Mouse (Mus musculus) left cerebral cortex, postnatal 36 days (tissue): ENCODE results near the gene Pitpnm1. TPM values are rescaled to one million over a fixed set of nuclear protein-coding genes. Genes with fewer than 3 reads are reported as not detected.

Source experiments
- DNase-seq, 2 experiments: peaks; one replicate each; pipeline ENCODE4 v3.0.0; 2021 to 2022; ENCODE audit warnings: low spot score in 2 of 2, mixed read lengths in 1 of 2
- intact Hi-C: fragments of 180-260 bp; cut with DNase I; formaldehyde crosslinking; loops from one replicate; pipeline ENCODE4 v1.15.1; 2025
- total RNA-seq, 2 experiments: library from RNA; stranded (reverse); gene quantifications; 2 replicates each; pipeline ENCODE4 v1.2.3; 2021

The Pitpnm1 gene
- total RNA-seq, 2 experiments from 2014 or later, result 202 to 203 TPM

DNA sequence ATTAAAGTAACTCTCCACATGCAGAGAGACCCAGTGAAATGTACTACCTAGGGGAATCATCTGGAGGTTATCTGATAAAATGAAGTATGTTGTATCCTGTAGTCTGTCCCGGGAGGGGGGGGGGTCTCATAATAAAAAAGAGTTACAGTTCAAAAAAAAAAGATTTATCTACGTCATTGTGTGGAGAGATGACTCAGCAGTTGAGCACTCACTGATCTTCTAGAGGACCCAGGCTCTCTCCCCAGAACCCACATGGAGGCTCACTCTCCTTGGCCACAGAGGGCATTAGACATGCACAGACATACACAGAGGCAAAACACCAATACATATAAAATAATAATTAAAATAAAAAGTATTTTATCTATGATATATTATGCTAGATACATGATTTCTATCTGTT, 8.4 kb upstream of the Pitpnm1 start:
- no peak for DNase-seq
- intact Hi-C loops, result no loop called here

DNA sequence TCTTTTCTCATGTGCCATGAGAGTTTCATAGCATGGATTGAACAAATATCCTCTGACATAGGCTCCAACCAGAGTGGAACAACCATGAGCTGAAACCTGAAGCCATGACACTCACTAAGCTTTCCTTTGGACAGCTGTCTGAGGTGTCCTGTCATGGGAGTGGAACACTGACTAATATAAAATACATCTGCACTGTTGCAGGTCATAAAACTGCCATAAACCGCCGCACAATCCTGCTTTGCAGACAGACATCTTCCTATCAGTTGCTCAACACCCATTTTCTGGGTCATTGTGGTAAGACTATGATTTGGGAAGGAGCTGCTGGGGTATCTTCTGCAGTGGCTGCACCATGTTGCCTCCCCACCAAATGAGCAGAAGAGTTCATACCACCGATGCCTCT, 7.0 kb upstream of the Pitpnm1 start:
- intact Hi-C loops, result no loop called here
- no peak for DNase-seq

DNA sequence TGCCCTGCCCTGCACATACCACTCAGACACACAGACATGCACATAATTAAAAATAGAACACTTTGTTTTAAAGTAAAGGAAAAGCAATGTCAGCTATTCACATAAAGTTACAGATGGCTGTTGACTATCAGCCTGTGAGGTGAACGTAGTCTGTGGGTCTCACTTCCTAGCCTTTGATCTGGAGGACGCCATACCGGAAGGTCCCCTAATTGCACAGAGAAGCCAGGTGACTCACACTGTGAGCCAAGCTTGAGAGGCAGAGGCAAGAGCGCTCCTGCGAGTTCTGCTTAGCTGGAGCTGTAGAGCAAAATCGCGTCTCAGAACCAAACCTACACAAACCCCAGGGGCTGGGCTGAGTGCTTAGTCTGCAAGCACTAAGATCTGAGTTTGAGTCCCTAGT, 6.0 kb upstream of the Pitpnm1 start:
- no peak for DNase-seq
- intact Hi-C loops, result no loop called here

DNA sequence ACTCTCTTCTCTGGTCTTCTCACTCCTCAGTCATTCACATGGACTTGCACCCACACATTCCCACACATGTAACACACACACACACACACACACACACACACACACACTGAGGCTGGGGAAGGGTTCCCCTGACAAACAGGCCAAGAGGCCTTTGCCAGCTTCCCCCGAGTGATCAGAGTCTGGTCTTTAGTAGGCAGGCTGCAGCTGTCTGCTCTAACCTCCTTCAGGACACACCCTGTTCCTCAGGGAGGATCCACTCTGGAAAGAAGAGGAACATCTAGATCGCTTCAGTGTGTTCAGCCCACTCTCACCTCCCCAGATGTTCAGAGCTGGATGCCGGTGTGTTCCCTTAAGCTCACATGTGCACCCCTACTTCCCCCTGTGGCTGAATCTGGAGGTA, 5.5 kb upstream of the Pitpnm1 start:
- intact Hi-C loops, result no loop called here
- DNase-seq, result no peak

DNA sequence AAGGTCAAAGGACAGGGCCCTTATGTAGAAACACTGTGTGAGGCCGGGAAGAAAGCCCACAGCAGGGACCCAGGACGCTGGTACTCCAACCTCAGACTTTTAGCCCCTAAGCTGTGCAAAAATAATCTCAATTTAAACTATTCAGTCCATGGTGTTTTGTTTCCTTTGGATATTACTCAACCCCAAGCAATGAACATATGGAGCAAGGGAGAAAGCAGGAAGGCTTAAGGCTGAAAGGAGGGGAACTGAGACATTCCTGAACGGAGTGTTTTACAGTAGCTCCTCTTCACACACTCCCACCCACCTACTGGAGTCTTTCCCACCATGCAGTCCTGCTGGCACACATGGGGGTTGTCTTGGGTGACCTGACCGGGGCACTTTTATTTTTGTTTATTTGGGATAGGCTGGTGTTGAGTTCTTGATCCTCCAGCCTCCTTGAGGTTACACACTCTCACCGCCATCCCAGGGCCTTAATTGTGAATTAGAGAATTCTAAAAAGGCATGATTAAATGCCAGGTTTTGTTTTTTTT, 5.0 kb upstream of the Pitpnm1 start:
- intact Hi-C loops, result loop anchor here (5.0 kb wide), 1 partner anchor 48 kb away; the partner anchor contains the start of gene Gstp2
- no peak for DNase-seq

DNA sequence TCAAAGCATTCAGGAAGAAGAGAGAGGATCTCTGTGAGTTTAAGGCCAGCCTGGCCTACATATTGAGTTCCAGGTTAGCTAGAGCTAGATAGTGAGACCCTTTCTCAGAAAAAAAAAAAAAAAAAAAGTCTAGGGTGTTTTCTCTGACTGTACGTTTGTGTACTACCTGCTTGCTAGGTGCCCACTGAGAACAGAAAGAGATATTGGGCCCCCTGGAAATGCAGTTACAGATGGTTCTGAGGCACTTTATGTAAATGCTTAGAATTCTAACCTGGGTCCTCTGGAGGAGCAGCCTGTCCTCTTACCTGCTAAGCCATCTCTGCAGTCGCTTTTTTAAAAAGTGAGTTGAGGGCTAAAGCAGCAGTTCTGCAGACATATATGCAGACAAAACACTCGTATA, 4.0 kb upstream of the Pitpnm1 start:
- DNase-seq, result no peak
- intact Hi-C loops, result loop anchor here (5.0 kb wide), 1 partner anchor 49 kb away; the partner anchor contains the start of gene Gstp2

DNA sequence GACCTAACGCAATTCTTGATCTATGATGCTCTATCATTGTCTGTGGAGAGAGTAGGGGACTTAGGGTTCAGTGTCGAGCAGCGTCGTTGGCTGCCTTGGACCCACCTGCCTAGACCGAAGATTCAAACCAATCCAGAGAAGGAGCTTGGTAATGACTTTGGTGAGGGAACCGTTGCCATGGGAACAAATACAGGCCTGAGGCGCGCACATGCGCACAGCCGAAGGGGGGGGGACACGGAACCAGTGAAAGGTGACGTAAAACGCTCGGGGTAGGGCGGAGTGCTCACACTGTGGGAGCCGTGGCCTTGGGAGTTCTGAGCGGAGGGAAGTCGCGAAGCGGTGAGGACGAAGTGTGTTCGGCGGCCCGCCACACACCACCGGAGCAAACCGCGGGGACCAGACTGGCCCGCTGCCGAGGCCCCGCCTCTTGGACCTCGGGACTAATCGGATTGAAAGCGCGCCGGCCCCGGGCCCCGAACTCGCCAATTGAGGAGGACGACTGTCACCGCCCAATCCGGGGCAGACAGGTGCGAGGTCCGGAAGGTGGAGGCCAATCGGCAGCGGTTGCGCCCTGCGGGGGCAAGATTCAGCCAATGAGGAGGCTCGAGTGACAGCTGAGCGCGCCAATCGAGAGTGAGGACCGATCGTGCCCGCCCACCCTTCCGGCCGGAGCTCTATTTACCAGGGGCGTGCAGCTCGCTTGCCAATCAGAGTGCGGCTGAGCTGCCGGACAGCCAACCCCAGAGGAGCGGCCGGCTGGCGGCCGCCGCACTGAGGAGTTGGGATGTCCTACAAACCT, 3.0 kb upstream of the Pitpnm1 start, which contains the start of gene Cdk2ap2:
Gene Cdk2ap2 (plus strand): TSS at position 541 of the 799 bp plus-strand sequence.
- intact Hi-C loops, result loop anchor here (5.0 kb wide), 1 partner anchor 50 kb away; the partner anchor contains the start of gene Gstp2
- peak; percentile 100 for DNase-seq

DNA sequence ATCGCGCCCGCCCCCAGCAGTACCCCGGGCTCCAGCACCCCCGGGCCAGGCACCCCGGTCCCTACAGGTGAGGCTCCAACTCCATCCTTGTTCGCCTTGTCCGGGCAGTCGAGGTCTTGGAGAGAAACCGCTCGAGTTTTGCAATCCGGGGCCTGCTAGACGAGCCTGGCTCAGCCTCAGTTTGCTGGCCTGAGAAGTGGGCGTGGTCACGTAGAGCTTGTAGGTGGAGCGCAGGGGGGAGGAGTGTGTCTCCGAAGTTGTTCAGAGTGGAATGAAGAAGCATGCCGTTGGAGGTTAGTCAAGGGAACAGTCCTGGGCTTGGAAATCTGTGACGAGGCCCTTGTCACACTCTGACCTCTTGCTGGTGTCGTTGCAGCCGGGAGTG, 2.4 kb upstream of the Pitpnm1 start:
- intact Hi-C loops, result loop anchor here (5.0 kb wide), 1 partner anchor 50 kb away; the partner anchor contains the start of gene Gstp2
- DNase-seq, result no peak

DNA sequence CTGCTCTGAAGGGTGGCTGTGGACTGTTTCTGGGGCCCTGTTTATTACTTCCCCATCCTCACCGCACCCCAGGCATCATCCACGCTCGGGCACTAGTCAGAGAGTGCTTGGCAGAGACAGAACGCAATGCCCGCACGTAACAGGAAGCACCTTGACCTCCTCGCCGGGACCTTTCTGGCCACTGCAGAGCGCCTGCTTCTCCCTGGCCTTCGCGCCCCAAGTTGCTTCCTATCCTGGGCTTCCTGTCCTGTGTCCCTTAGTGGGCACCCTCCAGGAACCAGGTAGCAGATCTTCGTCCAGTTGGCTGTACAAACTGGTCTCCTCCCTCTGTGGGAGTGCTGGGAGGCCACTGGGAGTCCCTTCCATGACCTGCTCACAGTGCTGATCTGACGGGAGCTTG, 1.4 kb upstream of the Pitpnm1 start:
- intact Hi-C loops, result loop anchor here (5.0 kb wide), 1 partner anchor 51 kb away; the partner anchor contains the start of gene Gstp2

DNA sequence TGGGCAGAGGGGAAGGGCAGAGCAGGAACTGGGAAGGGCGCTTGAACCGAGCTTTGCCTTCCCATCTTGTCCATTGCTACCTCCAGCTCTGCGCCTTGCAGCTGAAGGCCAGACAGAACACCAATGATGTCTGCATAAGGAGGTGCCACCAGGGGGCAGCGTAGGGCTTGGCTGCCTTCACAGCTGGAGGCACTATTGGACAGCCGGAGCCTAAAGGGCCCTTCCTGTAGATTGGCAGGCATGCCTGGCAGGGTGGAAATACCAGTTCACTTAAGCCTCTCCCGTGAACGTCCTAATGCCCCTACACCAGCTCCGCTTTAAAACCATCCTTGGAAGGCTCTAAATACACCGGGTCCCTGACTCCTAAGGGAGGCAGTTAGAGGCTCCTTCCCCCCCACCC, 742 bp upstream of the Pitpnm1 start:
- DNase-seq, result peak; percentile 84 to 89
- intact Hi-C loops, result loop anchor here (5.0 kb wide), 1 partner anchor 52 kb away; the partner anchor contains the start of gene Gstp2

More for the DNA sequence above, 1.4 kb upstream of the Pitpnm1 start:
- DNase-seq, result no peak

DNA sequence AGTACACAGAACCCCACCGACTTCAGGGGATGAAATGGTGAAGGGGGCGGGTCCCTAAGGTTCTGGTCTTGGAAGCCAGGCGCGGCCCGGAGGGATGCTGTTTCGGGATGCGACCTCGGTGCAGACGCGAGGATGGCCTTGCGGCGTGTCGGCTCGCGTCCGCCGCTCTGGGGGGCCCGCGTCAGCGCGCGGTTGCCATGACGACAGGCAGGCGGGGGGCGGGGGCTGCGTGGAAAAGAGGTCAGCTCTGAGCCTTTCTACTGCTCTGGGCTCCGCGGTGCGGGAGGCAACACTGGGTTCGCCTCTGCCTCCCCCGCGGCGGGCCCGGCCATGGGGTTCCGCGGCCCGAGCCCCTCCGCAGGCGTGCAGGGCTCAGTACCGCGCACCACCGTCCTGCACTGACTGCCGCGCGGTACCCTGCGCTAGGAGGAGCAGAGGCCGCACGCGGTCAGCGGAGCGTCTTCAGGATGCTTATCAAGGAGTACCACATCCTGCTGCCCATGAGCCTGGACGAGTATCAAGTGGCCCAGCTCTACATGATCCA, 992 bp downstream of the Pitpnm1 start:
- DNase-seq, result peak; percentile 75 to 81
- intact Hi-C loops, result loop anchor here (2.0 kb wide), 1 partner anchor 130 kb away; the partner anchor contains the start of gene Pold4

DNA sequence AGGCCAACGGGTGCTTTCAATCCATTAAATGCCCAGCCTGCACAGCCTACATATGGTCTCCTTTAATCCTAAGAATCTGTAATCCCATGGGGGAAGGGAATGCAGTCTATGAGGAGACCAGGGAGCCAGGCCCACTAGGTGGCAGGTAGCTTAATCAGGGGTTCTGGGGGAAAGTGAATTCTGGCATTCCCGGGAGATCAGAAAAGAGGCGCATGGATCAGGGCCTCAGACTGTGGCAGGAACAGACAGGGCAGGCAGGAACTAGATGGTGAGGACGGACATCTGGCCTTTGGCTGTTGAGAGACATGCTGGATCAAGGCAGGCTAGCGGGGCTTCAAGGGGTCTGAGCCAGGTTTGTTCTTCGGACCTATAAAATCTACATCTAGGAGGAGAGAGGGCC, 1.7 kb downstream of the Pitpnm1 start:
- DNase-seq, result no peak
- intact Hi-C loops, result loop anchor here (2.0 kb wide), 1 partner anchor 129 kb away; the partner anchor contains the start of gene Pold4

DNA sequence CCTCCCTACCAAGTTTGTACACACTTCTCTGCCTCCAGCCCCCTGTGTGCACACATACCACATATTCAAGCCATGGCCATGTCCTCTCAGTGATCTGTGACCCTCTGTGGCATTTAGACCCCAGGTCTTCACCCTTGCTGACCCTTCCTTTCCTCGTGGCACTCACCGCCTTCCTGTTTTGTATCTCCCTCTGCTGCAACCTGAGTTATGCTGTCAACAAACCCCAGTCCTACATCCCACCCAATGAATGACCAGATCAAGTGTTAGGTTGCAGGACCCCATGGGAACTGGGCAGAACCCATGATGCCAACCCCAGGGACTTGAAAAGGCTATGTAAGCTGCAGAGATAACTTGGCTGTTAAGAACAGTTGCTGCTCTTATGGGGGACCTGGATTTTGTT, 2.3 kb downstream of the Pitpnm1 start:
- intact Hi-C loops, result no loop called here
- DNase-seq, result no peak

DNA sequence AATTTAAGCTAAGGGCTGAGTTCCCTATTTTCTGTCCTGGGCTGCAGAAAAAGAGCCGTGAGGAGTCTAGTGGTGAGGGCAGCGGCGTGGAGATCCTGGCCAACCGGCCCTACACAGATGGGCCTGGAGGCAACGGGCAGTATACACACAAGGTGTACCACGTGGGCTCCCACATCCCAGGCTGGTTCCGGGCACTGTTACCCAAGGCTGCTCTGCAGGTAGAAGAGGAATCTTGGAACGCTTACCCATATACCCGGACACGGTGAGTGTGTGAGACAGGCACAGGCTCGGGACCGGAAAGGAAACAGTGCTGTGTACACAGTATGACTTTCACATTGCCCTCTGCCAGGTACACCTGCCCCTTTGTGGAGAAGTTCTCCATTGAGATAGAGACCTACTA, 2.8 kb downstream of the Pitpnm1 start:
- no peak for DNase-seq
- intact Hi-C loops, result no loop called here

DNA sequence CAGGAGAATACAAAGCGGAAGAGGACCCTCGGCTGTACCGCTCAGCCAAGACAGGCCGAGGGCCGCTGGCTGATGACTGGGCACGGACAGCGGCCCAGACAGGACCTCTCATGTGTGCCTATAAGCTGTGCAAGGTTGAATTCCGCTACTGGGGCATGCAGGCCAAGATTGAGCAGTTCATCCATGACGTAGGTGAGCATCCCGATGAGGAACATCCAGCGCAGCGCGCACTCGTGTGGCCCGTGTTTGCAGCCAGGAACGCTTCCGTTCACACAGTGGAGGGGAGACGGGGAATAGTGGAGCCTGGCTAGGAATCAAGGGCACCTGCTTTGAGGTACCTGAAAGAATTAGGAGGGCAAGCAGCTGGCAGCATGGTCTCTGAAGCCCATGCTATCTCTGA, 3.5 kb downstream of the Pitpnm1 start:
- no peak for DNase-seq
- intact Hi-C loops, result no loop called here

DNA sequence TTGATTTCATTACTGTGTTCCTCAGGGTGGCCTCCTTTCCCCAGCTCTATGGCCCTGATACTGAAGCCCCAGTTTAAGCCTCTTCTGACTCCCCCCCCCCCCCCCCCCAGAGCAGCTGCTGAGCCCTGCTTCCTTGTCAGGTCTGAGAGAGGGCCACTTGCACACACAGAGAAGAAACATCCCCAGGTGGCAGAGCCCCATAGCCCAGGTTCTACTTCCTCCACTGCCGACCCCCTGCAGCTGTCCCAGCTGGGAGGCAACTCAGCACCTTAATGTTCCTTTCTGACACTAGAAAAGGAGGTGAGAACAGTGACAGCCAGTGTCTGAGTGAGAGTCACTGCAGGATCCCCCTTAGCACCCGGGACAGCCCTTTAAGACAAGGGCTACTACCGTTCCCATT, 4.0 kb downstream of the Pitpnm1 start:
- no peak for DNase-seq
- intact Hi-C loops, result no loop called here

DNA sequence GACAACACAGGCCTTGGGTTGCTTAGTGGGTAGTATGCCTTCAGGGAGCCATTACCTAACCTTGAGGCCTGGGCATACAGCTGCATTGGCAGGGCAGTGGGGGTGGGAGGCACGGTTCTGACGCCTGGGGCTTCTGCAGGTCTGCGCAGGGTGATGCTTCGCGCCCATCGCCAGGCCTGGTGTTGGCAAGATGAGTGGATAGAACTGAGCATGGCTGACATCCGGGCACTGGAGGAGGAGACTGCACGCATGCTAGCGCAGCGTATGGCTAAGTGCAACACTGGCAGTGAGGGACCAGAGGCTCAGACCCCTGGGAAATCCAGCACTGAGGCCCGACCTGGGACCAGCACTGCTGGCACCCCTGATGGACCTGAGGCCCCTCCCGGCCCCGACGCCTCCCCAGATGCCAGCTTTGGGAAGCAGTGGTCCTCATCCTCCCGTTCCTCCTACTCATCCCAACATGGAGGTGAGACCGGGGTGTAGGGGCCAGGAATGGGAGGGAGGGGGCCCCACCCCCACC, 4.9 kb downstream of the Pitpnm1 start:
- intact Hi-C loops, result no loop called here
- DNase-seq, result no peak

DNA sequence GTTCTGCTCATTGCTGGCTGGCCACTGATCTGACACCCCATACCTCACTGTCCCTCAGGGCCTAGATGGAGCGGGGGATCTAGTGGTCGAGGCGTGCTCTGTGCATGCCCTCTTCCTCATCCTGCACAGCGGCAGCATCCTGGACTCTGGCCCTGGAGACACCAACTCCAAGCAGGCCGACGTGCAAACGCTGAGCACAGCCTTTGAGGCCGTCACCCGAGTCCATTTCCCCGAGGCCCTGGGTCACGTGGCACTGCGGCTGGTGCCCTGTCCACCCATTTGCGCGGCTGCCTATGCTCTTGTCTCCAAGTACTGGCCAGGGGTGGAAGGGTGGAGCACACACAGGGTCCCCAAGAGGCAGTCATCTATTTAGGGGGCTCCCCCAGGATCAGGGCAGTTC, 6.9 kb downstream of the Pitpnm1 start:
- no peak for DNase-seq
- intact Hi-C loops, result no loop called here

DNA sequence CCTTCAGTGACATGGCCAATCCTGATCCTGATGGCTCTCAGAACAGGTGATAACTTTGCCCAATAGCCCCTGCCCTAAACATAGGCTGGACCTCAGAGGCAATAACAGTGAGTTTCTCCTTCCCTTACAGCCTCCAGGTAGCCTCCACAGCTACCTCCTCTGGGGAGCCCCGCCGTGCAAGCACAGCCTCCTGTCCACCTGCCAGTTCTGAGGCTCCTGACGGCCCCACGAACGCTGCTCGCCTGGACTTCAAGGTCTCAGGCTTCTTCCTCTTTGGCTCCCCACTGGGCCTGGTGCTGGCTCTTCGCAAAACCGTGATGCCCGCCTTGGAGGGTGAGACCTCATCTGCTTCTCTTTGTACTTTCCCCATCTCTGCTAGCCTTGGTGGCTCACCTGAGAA, 8.7 kb downstream of the Pitpnm1 start:
- no peak for DNase-seq
- intact Hi-C loops, result no loop called here
